Mouse (Mus musculus) left cerebral cortex, adult 8-10 months (tissue): ENCODE results near the gene Akip1. TPM values are rescaled to one million over a fixed set of nuclear protein-coding genes. Genes with fewer than 3 reads are reported as not detected.

Experiments
- DNase-seq, 2 experiments: peaks; one replicate each; pipeline ENCODE4 v3.0.0; 2022; ENCODE audit warnings: low spot score in 2 of 2
- total RNA-seq, 4 experiments: library from RNA; stranded (reverse); gene quantifications; 2 replicates each; pipeline ENCODE4 v1.2.4; 2022

Akip1 gene
- total RNA-seq, result 1 to 10 TPM; 5.1 to 7.6 (median 6.3) TPM

- peak; percentile 83 to 89 for DNase-seq
Measured at GRCm38 (mm10) chr7:109703190-109704015, at the start of gene Akip1, which contains the start of gene St5. Akip1 (plus strand) TSS chr7:109703690. St5 (minus strand) TSS chr7:109703605.

- DNase-seq, result no peak
Measured at GRCm38 (mm10) chr7:109654871-109655270, 48.6 kb upstream of the Akip1 start.

GRCm38 (mm10) chr7:109657884-109658283 lies 45.6 kb upstream of the Akip1 start:
- no peak for DNase-seq

GRCm38 (mm10) chr7:109659278-109659677 lies 44.2 kb upstream of the Akip1 start:
- no peak for DNase-seq

- DNase-seq, result no peak
Measured at GRCm38 (mm10) chr7:109662626-109663025, 40.9 kb upstream of the Akip1 start.

GRCm38 (mm10) chr7:109666664-109667063 lies 36.8 kb upstream of the Akip1 start:
- DNase-seq, result no peak

- DNase-seq, result no peak
Measured at GRCm38 (mm10) chr7:109669426-109670170, 33.9 kb upstream of the Akip1 start.

- DNase-seq, result peak; percentile 35 to 57
Measured at GRCm38 (mm10) chr7:109671581-109672471, 31.7 kb upstream of the Akip1 start.

- no peak for DNase-seq
Measured at GRCm38 (mm10) chr7:109674944-109675628, 28.4 kb upstream of the Akip1 start.

- no peak for DNase-seq
Measured at GRCm38 (mm10) chr7:109680284-109680683, 23.2 kb upstream of the Akip1 start.

GRCm38 (mm10) chr7:109680879-109681278 lies 22.6 kb upstream of the Akip1 start:
- DNase-seq, result no peak

- DNase-seq, result no peak
Measured at GRCm38 (mm10) chr7:109686585-109687128, 16.8 kb upstream of the Akip1 start.

- no peak for DNase-seq
Measured at GRCm38 (mm10) chr7:109690101-109690500, 13.4 kb upstream of the Akip1 start.

- DNase-seq, result no peak
Measured at GRCm38 (mm10) chr7:109690961-109691360, 12.5 kb upstream of the Akip1 start.

- DNase-seq, result no peak
Measured at GRCm38 (mm10) chr7:109694576-109695338, 8.7 kb upstream of the Akip1 start.

- DNase-seq, result no peak
Measured at GRCm38 (mm10) chr7:109695339-109695726, 8.2 kb upstream of the Akip1 start.

- DNase-seq, result no peak
Measured at GRCm38 (mm10) chr7:109700213-109700612, 3.3 kb upstream of the Akip1 start.

GRCm38 (mm10) chr7:109702721-109703120 lies 769 bp upstream of the Akip1 start:
- DNase-seq, result no peak

GRCm38 (mm10) chr7:109704016-109704377 lies 507 bp downstream of the Akip1 start:
- no peak for DNase-seq

- DNase-seq, result no peak
Measured at GRCm38 (mm10) chr7:109704461-109704860, 971 bp downstream of the Akip1 start.
